Mouse (Mus musculus) thymus, postnatal 10 days (tissue): Measurements from ENCODE around the gene Mettl22.

Experiments used
- DNase-seq, 2 experiments: peaks; one replicate each; pipeline ENCODE4 v3.0.0; 2021; ENCODE audit warnings: low spot score in 2 of 2

The Mettl22 gene

GRCm38 (mm10) chr16:8509894-8510293, 39.3 kb downstream of the Mettl22 start:
- DNase-seq, result no peak

DNA sequence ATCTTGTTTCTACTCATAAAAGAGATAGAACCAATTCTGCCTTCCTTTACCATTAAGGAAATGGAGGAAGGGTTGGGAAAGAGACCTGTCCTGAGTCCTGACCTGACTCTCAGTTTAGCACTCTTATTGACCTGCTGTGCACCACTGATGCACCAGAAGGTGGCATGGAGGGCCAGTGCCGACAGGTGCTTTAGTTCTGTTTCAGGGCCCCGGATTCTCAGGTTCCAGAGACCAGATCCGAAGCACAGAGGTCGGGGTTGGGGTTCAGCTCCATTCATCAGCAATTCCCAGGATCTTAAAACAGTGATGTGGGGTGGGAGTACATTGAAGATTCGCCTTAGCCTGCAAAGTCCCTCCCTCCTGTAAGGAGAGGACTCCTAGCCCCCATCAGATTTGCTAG, 42.2 kb downstream of the Mettl22 start:
- DNase-seq, result no peak

- peak; percentile 66 to 67 for DNase-seq
Observed at GRCm38 (mm10) chr16:8513236-8513906, 42.8 kb downstream of the Mettl22 start, which contains the start of gene Abat. Abat (plus strand) TSS chr16:8513429.

DNA sequence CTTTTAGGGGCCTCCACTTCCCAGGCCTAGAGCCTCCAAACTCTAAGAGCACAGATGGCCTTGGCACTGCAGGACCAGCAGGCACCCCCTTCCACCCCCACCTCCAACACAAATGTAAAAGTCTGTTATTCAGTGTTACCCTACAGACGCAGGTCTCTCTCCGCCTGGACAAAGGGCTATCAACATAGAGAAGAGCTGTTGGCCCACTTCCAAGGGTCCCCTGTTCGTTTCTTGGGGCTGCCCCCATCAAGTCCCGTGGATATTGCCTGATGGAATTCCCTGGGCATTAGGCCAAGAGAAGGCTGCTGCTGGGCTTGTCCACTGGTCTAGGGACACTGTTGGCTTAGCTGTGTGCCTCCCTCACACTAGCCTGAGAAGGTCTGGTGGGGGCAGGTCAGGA, 43.6 kb downstream of the Mettl22 start:
- DNase-seq, result no peak

DNA sequence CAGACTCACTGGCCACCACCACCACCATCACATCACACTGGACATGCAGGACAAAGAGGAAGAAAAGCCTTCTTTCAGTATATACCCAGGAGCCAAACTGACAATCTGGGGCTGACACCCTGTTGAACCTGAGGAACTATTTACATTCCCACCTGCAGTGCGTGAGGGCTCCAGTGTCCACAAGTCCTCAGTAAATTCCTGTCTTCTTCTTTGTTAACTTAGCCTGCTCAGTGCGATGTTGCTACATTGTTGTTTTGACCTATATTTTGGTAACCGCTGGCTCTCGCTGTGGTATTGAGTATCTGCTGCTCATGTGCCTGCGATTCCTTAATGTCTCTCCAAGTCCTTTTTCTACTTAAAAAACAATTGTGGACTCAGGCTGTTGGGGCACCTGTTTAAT, 49.9 kb downstream of the Mettl22 start:
- DNase-seq, result no peak

DNA sequence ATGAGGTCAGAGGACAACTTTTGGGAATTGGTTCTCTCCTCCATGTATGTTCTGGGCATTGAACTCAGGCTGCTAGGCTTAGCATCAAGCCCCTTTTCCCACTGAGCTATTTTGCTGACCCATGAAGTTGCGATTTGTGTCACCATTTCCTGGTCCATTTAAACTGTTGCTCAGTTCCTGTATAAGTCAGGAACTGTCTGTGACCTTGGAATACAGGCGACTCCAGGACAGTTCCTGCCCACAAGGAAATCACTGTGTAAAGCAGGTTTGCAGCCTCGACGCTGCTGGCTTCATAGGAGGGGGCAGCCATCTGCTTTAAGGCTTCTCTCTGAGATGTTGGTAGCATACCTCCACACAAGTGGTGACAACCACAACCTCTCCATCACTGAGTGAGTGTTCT, 50.7 kb downstream of the Mettl22 start:
- DNase-seq, result no peak

- no peak for DNase-seq
Observed at GRCm38 (mm10) chr16:8523480-8524144, 53.0 kb downstream of the Mettl22 start.

- no peak for DNase-seq
Observed at GRCm38 (mm10) chr16:8524163-8524847, 53.7 kb downstream of the Mettl22 start.

DNA sequence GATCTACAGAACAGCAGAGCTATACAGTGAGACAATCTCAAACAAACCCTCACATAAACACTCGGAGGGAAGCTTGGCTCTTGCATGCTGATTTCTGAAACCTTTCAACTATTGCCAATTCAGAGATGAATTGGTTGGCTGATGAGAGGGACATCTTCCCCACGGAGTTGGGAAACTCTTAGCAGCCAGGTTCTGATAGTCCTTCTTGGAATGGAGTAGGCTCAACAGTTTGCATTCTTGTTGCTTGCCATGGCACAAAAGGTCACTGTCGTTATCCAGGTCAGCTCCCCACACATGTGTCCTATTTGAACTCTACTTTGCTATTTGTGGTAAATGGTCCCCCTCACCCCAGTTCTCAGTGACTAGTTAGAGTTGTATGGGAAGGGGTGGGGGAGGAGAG, 54.7 kb downstream of the Mettl22 start:
- no peak for DNase-seq

DNA sequence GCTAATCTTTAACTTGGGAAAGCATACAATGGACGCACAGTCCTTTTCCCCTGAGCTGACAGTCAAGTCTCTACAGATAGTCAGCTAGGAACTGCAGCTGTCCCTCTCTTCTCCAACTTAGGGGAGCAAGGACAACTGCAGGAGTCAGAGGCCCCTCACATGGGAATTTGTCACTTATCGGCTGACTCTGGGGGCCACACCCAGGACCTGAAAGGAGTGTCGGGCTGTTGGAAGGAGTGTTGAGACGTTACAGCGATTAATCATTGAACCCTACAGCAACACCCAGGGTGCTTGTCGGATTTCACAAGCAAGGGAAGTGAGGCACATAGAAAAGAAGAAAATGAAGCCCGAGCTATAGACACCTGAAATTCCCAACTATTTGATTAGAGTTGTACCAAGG, 55.3 kb downstream of the Mettl22 start:
- no peak for DNase-seq

GRCm38 (mm10) chr16:8529389-8529788, 58.8 kb downstream of the Mettl22 start:
- no peak for DNase-seq

DNA sequence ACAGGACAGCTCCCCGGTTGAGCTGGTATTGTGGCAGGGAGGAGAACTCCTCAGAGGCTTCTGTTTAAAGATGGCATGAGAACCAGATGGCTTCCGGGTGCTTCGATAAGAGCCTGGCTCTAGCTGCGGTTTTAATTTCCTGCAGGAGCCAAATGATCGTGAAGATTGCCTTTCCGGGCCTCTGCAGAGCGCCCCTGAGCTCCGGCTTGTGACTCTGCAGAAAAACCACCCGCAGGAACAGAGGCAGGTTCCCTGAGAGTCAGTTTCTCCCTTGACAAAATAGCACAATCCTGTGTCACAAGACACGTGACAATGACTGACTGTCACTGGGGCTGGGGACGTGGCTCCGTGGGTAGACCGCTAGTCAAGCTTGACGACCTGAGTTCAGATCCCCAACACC, 59.4 kb downstream of the Mettl22 start:
- DNase-seq, result peak in 1 of 2 experiments; percentile 5

DNA sequence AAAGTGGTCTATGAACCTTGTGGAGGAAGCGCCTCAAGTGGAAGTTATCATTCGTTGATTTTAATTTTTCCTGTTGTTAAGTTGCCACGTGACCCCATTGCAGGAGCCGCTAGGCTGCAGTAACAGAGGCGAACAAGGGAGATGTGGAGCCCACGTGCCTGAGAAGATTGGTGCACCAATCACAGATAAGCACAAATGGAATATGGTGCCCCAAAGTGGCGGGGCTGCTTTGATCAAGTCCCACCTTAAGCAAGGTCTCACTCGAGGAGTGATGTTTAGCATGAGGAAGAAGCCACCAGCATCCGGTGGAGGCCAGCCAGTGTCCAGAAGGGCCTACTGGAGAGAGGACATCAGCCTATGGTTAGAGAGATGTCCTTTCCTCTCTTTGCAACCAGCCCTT, 61.9 kb downstream of the Mettl22 start:
- DNase-seq, result no peak

GRCm38 (mm10) chr16:8532894-8533293, 62.3 kb downstream of the Mettl22 start:
- DNase-seq, result no peak

DNA sequence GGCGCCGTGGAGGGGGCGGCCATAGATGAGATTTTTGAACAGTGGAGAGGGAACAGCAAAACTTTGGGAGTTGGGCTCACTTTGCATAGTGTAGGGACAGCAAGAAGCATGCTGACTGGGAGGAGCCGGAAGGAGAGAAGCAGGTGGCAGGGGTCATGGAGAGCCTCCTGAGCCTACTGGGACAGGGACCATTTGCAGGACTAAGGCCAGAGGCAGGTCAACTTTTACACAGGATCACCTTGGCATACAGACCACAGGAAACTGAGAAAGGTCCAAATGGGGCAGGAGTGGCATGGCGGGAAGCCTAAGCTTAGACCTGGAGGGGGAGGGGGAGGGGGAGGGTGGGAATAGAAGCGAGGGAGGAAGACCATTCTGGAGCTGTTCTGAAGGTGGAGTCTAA, 62.9 kb downstream of the Mettl22 start:
- no peak for DNase-seq

DNA sequence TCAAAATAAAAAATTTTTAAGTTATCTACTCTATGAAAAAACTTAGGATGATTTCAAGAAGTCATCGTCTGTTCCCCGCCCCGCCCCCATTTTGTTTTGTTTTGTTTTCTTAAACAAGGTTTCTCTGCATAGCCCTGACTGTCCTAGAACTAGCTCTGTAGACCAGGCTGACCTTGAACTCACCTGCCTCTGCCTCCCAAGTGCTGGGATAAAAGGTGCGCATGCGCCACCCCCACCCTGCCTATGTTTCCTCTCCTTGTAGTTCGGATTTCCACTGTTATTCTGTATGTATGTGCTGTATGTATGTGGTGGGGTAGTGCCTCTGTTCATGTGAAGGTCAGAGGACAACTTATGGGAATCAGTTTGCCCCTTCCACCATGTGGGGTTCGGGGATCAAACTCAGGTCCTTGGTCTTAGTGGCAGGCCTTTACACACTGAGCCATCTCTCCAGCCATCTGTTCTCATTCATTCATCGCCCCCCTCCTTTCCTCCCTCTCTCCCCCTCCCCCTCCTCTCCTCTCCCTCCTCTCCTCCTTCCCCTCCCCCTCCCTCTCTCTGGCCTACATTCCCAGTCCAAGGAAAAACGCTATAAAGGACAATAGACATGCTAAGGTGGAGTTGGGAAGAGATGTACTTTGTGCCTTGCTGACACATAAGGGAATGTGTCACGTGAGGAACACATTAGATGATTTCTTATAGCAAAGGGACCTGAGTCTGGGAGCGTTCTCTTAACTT, 64.0 kb downstream of the Mettl22 start:
- DNase-seq, result no peak

- DNase-seq, result no peak
Observed at GRCm38 (mm10) chr16:8535411-8535810, 64.8 kb downstream of the Mettl22 start.

DNA sequence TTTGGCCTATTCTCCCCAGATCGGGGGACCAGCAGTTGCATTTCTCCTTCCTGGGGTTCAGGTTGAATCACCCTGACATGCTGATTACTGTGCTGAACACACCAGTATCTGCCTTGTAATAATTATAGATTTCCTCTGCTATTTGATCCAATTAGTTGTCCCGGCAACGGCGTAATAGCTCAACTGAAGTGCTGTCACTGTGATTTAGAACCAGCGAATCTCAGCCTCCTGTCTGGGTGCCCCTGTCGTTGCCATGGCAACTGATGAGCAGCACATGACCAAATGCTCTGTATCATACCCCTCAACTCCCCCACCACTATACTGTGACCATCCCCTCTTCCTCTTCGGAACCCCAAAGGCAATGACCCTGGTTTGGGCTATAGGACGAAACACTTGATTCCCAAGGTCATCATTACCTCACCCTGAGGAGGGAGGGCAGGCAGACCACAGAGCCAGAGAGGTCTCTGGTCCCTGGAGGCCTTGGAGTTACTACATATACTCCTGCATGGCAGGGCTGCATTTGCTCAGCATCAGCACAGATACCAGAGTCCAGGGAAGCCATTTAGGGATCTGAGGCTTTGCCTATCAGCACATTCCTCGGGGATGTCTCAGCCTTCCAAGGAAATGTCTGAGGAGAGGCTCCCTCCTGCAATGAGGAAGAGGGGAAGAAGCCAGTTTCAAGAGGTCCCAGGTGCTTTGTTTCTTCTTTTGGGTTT, 68.7 kb downstream of the Mettl22 start:
- no peak for DNase-seq
